Mouse (Mus musculus) neural tube, embryonic 15.5 days (tissue): ENCODE results near the gene Gm9821. TPM values are rescaled to one million over a fixed set of nuclear protein-coding genes. Genes with fewer than 3 reads are reported as not detected.
A peak's percentile ranks its signal among the peaks of the same experiment; 100 is the strongest.

Experiments used
- ATAC-seq: fragments of 200-750 bp; cut with Nextera tagmentation; 2 replicates; pipeline ENCODE4 v1.8.0; 2017; ENCODE audit warnings: mild to moderate bottlenecking, moderate TSS enrichment, moderate library complexity; ENCODE audit not compliant: low FRiP score
- H3K27ac ChIP-seq: fragments of 300-500 bp; sonication (generic); replicated peaks from 2 replicates; pipeline ENCODE4 v1.5.1; 2015; ENCODE audit warnings: mild to moderate bottlenecking, inconsistent platforms
- H3K27me3 ChIP-seq: fragments of 300-500 bp; sonication (generic); replicated peaks from 2 replicates; pipeline ENCODE4 v1.6.1; 2015; ENCODE audit warnings: inconsistent platforms
- H3K36me3 ChIP-seq: fragments of 300-500 bp; sonication (generic); 2 replicates; pipeline ENCODE4 v1.6.1; 2015; ENCODE audit warnings: inconsistent platforms
- H3K4me1 ChIP-seq: fragments of 300-500 bp; sonication (generic); 2 replicates; pipeline ENCODE4 v1.6.1; 2015; ENCODE audit warnings: inconsistent platforms
- H3K4me2 ChIP-seq: fragments of 300-500 bp; sonication (generic); 2 replicates; pipeline ENCODE4 v1.6.1; 2015; ENCODE audit warnings: inconsistent platforms, mild to moderate bottlenecking, moderate library complexity
- H3K4me3 ChIP-seq: fragments of 300-500 bp; sonication (generic); replicated peaks from 2 replicates; pipeline ENCODE4 v1.5.1; 2015; ENCODE audit warnings: mild to moderate bottlenecking, inconsistent platforms
- H3K9ac ChIP-seq: fragments of 300-500 bp; sonication (generic); replicated peaks from 2 replicates; pipeline ENCODE4 v1.6.1; 2015; ENCODE audit warnings: mild to moderate bottlenecking, inconsistent platforms
- H3K9me3 ChIP-seq: fragments of 300-500 bp; sonication (generic); replicated peaks from 2 replicates; pipeline ENCODE4 v1.6.1; 2016; ENCODE audit warnings: inconsistent platforms
- WGBS: fragments of 180-500 bp; shearing (Covaris S2); methylation state at CpG from one replicate; pipeline ENCODE4 v1.1.7; 2015; ENCODE audit warnings: mixed read lengths; 5-methylcytosine and 5-hydroxymethylcytosine counted together
- polyA plus RNA-seq: library from polyadenylated mRNA; unstranded; fragments of >200 nt; fragmentation: Nextera tagmentation; extraction: Ambion mirVana; gene quantifications from 2 replicates; pipeline ENCODE4 v1.2.1, GENCODE M21; 2015

Gene Gm9821
- polyA plus RNA-seq: 0.24 and 0.57 TPM in 2 replicates

DNA sequence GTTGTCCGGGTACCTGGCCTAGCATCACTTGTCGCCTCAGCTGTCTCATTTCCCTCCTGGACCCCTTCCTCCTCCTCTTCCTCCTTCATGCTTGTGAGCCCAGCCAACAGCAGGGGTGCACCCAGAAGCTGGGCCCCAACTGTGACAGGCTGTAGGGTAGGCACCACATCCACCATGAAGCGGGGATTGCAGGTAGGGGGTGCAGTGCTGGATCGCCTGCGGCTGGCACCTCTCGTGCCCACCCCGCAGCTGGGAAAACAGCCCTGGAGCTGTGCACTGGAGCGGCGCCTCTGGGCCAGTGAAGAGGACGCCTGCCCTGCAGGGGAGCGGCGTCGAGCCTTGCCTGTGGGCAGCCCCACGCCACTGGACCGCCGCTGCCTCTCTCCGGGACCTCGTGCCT is at the start of gene Gm9821:
Gene Gm9821 (plus strand): TSS at position 221 of the 400 bp plus-strand sequence.
- H3K4me3 ChIP-seq: no peak within 1 kb of the TSS
- no peaks in the 10 kb centered on the region for H3K9me3 ChIP-seq
- 90% methylated on average over 18 of the region's 18 CpGs for WGBS
- H3K36me3 ChIP-seq: peaks cover 4% of the 10 kb centered on the region
- H3K4me1 ChIP-seq: peaks cover 56% of the 10 kb centered on the region
- H3K4me2 ChIP-seq: no peak within 1 kb of the TSS
- H3K27me3 ChIP-seq: no peaks in the 10 kb centered on the region
- H3K27ac ChIP-seq: no peak within 1 kb of the TSS
- H3K9ac ChIP-seq: 0 out of 2 replicates have a peak within 1 kb of the TSS, but pooled peaks have one; percentile 2
- ATAC-seq: no peak

GRCm38 (mm10) chr2:91897968-91898367 is 47.5 kb upstream of the Gm9821 start:
- no peaks in the 10 kb centered on the region for H3K27me3 ChIP-seq
- no peak overlapping the region for H3K4me2 ChIP-seq
- no peak overlapping the region for H3K4me3 ChIP-seq
- no peak overlapping the region for H3K27ac ChIP-seq
- H3K36me3 ChIP-seq: peaks cover 21% of the 10 kb centered on the region; the same call in 1 of the 2 replicates
- H3K9me3 ChIP-seq: no peaks in the 10 kb centered on the region
- no peak for ATAC-seq
- no peaks in the 10 kb centered on the region for H3K4me1 ChIP-seq
- no peak overlapping the region for H3K9ac ChIP-seq

DNA sequence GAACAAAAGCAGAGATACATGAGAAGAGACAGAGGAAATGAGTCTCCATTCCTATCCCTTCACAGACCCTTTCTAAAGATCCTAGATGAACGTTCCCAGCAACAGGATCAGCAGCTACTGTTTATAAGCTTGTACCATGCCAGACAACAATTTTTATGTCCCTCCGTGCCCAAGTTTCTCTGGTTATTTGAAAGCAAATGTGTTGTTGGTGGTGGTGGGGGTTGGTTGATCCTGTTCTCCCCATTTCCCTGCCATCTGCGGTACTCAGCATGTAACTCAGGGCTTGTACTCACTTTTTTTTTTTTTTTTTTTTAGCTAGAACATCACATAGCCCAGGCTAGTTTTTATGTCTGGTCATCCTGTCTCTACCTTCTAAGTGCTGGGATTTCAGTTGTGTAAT is 46.4 kb upstream of the Gm9821 start:
- 88% methylated on average over 3 of the region's 3 CpGs for WGBS
- no peaks in the 10 kb centered on the region for H3K27me3 ChIP-seq
- no peaks in the 10 kb centered on the region for H3K9me3 ChIP-seq
- H3K4me2 ChIP-seq: no peak overlapping the region
- ATAC-seq: no peak
- no peak overlapping the region for H3K4me3 ChIP-seq
- H3K4me1 ChIP-seq: no peaks in the 10 kb centered on the region
- no peak overlapping the region for H3K27ac ChIP-seq
- H3K36me3 ChIP-seq: peaks cover 21% of the 10 kb centered on the region; the same call in 1 of the 2 replicates
- H3K9ac ChIP-seq: no peak overlapping the region

GRCm38 (mm10) chr2:91900431-91900830 is 45.1 kb upstream of the Gm9821 start:
- Histone ChIP-seq H3K4me3 (no peak overlapping the region), H3K9ac (no peak overlapping the region), H3K4me2 (no peak overlapping the region), H3K4me1 (peaks cover 11% of the 10 kb centered on the region), H3K36me3 (peaks cover 18% of the 10 kb centered on the region; the same call in 1 of the 2 replicates), H3K27ac (no peak overlapping the region), H3K9me3 (no peaks in the 10 kb centered on the region), H3K27me3 (no peaks in the 10 kb centered on the region)
- ATAC-seq: no peak
- WGBS: 97% methylated on average over 8 of the region's 8 CpGs

DNA sequence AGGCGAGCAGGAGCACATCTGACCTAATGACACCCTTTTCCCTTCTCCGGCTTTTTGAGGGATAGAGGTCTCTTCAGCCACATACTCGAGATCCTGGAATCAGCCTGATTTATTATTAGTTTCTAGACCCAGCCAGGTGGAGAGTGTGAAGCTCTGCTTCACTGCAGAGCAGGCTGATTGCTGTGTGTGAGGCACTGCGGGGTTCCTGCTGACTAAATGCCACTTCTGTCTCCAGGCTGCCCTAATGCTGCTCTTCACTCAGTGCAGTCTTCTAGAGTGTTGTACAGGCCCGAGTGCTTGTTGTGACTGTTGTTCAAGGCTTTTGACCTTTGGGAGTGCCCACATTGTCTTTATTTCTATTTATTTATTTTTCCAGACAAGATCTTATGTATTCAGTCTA is 43.2 kb upstream of the Gm9821 start:
- no peak overlapping the region for H3K4me2 ChIP-seq
- H3K9ac ChIP-seq: no peak overlapping the region
- H3K27me3 ChIP-seq: no peaks in the 10 kb centered on the region
- H3K4me3 ChIP-seq: no peak overlapping the region
- peaks cover 12% of the 10 kb centered on the region for H3K4me1 ChIP-seq
- 54% methylated on average over 5 of the region's 5 CpGs for WGBS
- H3K36me3 ChIP-seq: peaks cover 22% of the 10 kb centered on the region; the same call in 1 of the 2 replicates
- no peak for ATAC-seq
- H3K27ac ChIP-seq: no peak overlapping the region
- no peaks in the 10 kb centered on the region for H3K9me3 ChIP-seq

DNA sequence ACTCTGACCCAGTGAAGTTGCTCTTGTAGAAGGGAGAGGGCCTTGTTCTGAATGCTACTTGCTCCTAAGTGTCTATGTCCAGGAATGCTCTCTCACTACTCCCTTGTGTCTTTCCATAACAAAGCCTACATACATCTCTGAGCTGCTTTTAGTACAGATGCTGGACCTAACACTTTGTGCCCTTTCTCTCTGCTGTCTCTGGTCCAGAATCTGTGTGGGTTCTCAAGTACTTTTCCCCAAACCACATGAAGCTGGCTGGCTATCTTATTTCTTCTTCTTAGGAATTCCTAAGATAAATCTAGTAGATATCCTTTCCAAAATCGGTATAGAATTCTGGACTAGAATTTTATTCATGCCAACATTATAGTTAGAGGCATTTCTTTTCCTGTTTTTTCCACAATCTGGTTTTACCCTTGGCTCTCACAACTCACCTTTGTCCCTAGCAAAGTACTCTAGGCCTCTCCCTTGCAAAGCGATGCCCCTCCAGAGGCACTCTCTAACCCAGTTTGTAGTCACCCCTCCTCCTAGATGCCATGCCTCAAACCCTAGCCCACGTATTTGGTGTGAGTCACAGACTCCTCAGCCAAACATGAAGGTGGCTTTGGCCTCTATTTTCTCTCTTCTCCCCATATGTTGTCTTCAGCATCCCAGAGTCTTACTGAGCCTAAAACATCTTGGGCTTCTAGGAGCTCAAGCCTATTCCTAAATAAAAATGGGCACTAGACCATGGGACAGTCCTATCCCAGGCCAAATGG is 42.2 kb upstream of the Gm9821 start:
- Histone ChIP-seq H3K36me3 (peaks cover 17% of the 10 kb centered on the region), H3K27me3 (no peaks in the 10 kb centered on the region), H3K27ac (no peak overlapping the region), H3K4me3 (no peak overlapping the region), H3K9ac (no peak overlapping the region), H3K4me1 (peaks cover 12% of the 10 kb centered on the region), H3K9me3 (no peaks in the 10 kb centered on the region), H3K4me2 (no peak overlapping the region)
- WGBS: 92% methylated on average over 3 of the region's 3 CpGs
- no peak for ATAC-seq

- ATAC-seq: no peak; the same call in 1 of the 2 replicates
- Histone ChIP-seq H3K4me1 (peaks cover 12% of the 10 kb centered on the region), H3K27ac (peak overlapping the region; percentile 6), H3K4me3 (no peak overlapping the region), H3K27me3 (no peaks in the 10 kb centered on the region), H3K36me3 (peaks cover 14% of the 10 kb centered on the region), H3K9ac (no peak overlapping the region), H3K9me3 (no peaks in the 10 kb centered on the region), H3K4me2 (no peak overlapping the region)
- 36% methylated on average over 5 of the region's 5 CpGs for WGBS
These were observed 40.7 kb upstream of the Gm9821 start for GRCm38 (mm10) chr2:91904618-91905307.

DNA sequence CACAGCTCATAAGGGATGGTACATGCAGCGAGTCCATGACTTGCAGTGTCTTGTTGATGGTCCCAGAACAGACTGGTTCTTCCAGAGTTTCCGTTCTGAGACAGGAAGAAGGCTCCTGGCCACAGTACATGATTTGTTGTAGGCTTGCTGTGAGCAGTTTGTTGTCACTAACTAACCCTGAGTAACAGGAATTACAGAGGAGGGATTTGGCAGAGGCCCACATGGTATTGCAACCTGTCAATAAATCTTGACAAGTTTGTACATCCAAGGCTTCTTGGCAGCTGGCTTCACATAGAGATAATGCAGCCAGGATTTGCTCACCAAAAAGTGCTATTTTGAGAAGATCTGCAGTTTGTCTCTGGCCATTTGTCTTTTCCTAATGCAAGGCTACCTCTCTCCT is 39.4 kb upstream of the Gm9821 start:
- Histone ChIP-seq H3K9ac (no peak overlapping the region), H3K27me3 (no peaks in the 10 kb centered on the region), H3K4me3 (no peak overlapping the region), H3K4me1 (peaks cover 12% of the 10 kb centered on the region), H3K36me3 (peaks cover 19% of the 10 kb centered on the region), H3K4me2 (no peak overlapping the region), H3K9me3 (no peaks in the 10 kb centered on the region), H3K27ac (no peak overlapping the region)
- WGBS: 96% methylated on average over 2 of the region's 2 CpGs
- ATAC-seq: no peak

GRCm38 (mm10) chr2:91912616-91913015 is 32.9 kb upstream of the Gm9821 start:
- Histone ChIP-seq H3K36me3 (peaks cover 73% of the 10 kb centered on the region), H3K9ac (no peak overlapping the region), H3K4me2 (no peak overlapping the region), H3K27ac (no peak overlapping the region), H3K4me1 (no peaks in the 10 kb centered on the region), H3K4me3 (no peak overlapping the region), H3K27me3 (no peaks in the 10 kb centered on the region), H3K9me3 (no peaks in the 10 kb centered on the region)
- ATAC-seq: no peak
- 86% methylated on average over 3 of the region's 3 CpGs for WGBS

GRCm38 (mm10) chr2:91913328-91914110 is 32.0 kb upstream of the Gm9821 start:
- ATAC-seq: no peak
- Histone ChIP-seq H3K9me3 (no peaks in the 10 kb centered on the region), H3K4me1 (no peaks in the 10 kb centered on the region), H3K9ac (no peak overlapping the region), H3K27ac (no peak overlapping the region), H3K36me3 (peaks cover 82% of the 10 kb centered on the region), H3K4me3 (no peak overlapping the region), H3K27me3 (no peaks in the 10 kb centered on the region), H3K4me2 (no peak overlapping the region)
- WGBS: 91% methylated on average over 7 of the region's 7 CpGs

- WGBS: 93% methylated on average over 7 of the region's 7 CpGs
- Histone ChIP-seq H3K36me3 (peaks cover 72% of the 10 kb centered on the region), H3K4me2 (no peak overlapping the region), H3K27ac (no peak overlapping the region), H3K4me3 (no peak overlapping the region), H3K27me3 (peaks cover 20% of the 10 kb centered on the region), H3K9me3 (no peaks in the 10 kb centered on the region), H3K9ac (no peak overlapping the region), H3K4me1 (peaks cover 6% of the 10 kb centered on the region)
- no peak for ATAC-seq
These were observed 29.0 kb upstream of the Gm9821 start for GRCm38 (mm10) chr2:91916346-91916977.
